Mouse (Mus musculus) gastrocnemius, adult 18-20 months (tissue): ENCODE data around the gene Sema6b. TPM values are rescaled to one million over a fixed set of nuclear protein-coding genes. Genes with fewer than 3 reads are reported as not detected.
A peak's percentile ranks its signal among the peaks of the same experiment; 100 is the strongest.

Experiments
- DNase-seq: peaks from one replicate; pipeline ENCODE4 v3.0.0; 2021; ENCODE audit warnings: low spot score
- long read RNA-seq, 2 experiments: library from polyadenylated mRNA; stranded (forward); transcript quantifications; one replicate each; pipeline ENCODE4 v2.0.0; 2021
- total RNA-seq, 2 experiments: library from RNA; stranded (reverse); gene quantifications; 2 replicates each; pipeline ENCODE4 v1.2.3; 2021

Gene Sema6b
- total RNA-seq, result 1 to 10 TPM; 1.5 to 3.7 TPM
- long read RNA-seq, experiment 1, partial matches to known transcripts, result 0 of 3 reads
- long read RNA-seq, experiment 1, other reads (novel, unspliced or antisense), result 1 of 3 reads
- long read RNA-seq, experiment 2, partial matches to known transcripts, result 1 of 2 reads
- long read RNA-seq, experiment 2, other reads (novel, unspliced or antisense), result 0 of 2 reads

- no peak for DNase-seq
These were observed at the start of gene Sema6b for GRCm38 (mm10) chr17:56139858-56140595. TSS of gene Sema6b (minus strand) at chr17:56140343.

GRCm38 (mm10) chr17:56185281-56186141 is 45.4 kb upstream of the Sema6b start:
- DNase-seq, result peak; percentile 64

GRCm38 (mm10) chr17:56183658-56184103 is 43.5 kb upstream of the Sema6b start, which contains the start of gene Mydgf:
TSS of gene Mydgf (minus strand) at chr17:56183920.
- DNase-seq, result peak; percentile 97

- peak; percentile 13 for DNase-seq
These were observed 43.0 kb upstream of the Sema6b start for GRCm38 (mm10) chr17:56182975-56183657.

- DNase-seq, result no peak
These were observed 35.3 kb upstream of the Sema6b start for GRCm38 (mm10) chr17:56175416-56175815.

GRCm38 (mm10) chr17:56173401-56174046 is 33.4 kb upstream of the Sema6b start:
- no peak for DNase-seq

- no peak for DNase-seq
These were observed 31.7 kb upstream of the Sema6b start for GRCm38 (mm10) chr17:56171881-56172280.

- DNase-seq, result no peak
These were observed 31.3 kb upstream of the Sema6b start for GRCm38 (mm10) chr17:56171456-56171855.

- DNase-seq, result no peak
These were observed 30.5 kb upstream of the Sema6b start for GRCm38 (mm10) chr17:56170636-56171035.

- no peak for DNase-seq
These were observed 29.7 kb upstream of the Sema6b start for GRCm38 (mm10) chr17:56169830-56170229.

- DNase-seq, result no peak
These were observed 25.5 kb upstream of the Sema6b start for GRCm38 (mm10) chr17:56165671-56166070.

GRCm38 (mm10) chr17:56164510-56164909 is 24.4 kb upstream of the Sema6b start:
- no peak for DNase-seq

- no peak for DNase-seq
These were observed 23.5 kb upstream of the Sema6b start for GRCm38 (mm10) chr17:56163523-56164102.

GRCm38 (mm10) chr17:56162231-56162774 is 22.2 kb upstream of the Sema6b start, which contains the start of gene Tnfaip8l1:
TSS of gene Tnfaip8l1 (plus strand) at chr17:56162477.
- peak; percentile 94 for DNase-seq

- peak; percentile 57 for DNase-seq
These were observed 19.6 kb upstream of the Sema6b start for GRCm38 (mm10) chr17:56159729-56160128.

GRCm38 (mm10) chr17:56153643-56154042 is 13.5 kb upstream of the Sema6b start:
- DNase-seq, result peak; percentile 52

GRCm38 (mm10) chr17:56149897-56150296 is 9.8 kb upstream of the Sema6b start:
- no peak for DNase-seq

- no peak for DNase-seq
These were observed 8.9 kb upstream of the Sema6b start for GRCm38 (mm10) chr17:56148790-56149618.

GRCm38 (mm10) chr17:56148280-56148679 is 8.1 kb upstream of the Sema6b start:
- DNase-seq, result no peak
